8 mouse cellular contexts compared by ENCODE assay signal in genomic region chr9:31131205-31131968, GRCm38 (mm10). TPM values are rescaled to one million over a fixed set of nuclear protein-coding genes. Genes with fewer than 3 reads are reported as not detected.
DNase-seq lines count a peak whose midpoint lies in the region; ATAC-seq lines count a peak whose summit lies in the region.

St14 (minus strand) TSS chr9:31131853.

- intact Hi-C loops in heart, postnatal 36 days (cut with DNase I), result no loop called here

- no peaks in the 10 kb centered on the region for H3K9me3 ChIP-seq in heart, embryonic 10.5 days
- H3K9me3 ChIP-seq in embryonic facial prominence, embryonic 10.5 days, result no peaks in the 10 kb centered on the region
- H3K9me3 ChIP-seq in intestine, embryonic 14.5 days (ENCODE audit: control insufficient read depth, low read length), result no peaks in the 10 kb centered on the region
- H3K9me3 ChIP-seq in liver, embryonic 15.5 days (replicated peaks), result no peaks in the 10 kb centered on the region
- H3K9me3 ChIP-seq in neural tube, embryonic 12.5 days, result no peaks in the 10 kb centered on the region

- no peak for DNase-seq in heart, embryonic 10.5 days (ENCODE audit: low spot score)
- no peak for DNase-seq in heart, postnatal 36 days
- peak; percentile 72 for DNase-seq in embryonic facial prominence, embryonic 10.5 days (ENCODE audit: low spot score)
- peak; percentile 81 for DNase-seq in intestine, embryonic 14.5 days (ENCODE audit: low spot score)
- peak; percentile 89 for DNase-seq in urinary bladder, postnatal 14 days (ENCODE audit: low spot score)
- no peak for DNase-seq in right cerebral cortex, postnatal 14 days

- under 1% methylated on average over 74 of the region's 74 CpGs for WGBS in heart, embryonic 10.5 days
- WGBS in embryonic facial prominence, embryonic 10.5 days, result under 1% methylated on average over 74 of the region's 74 CpGs
- under 1% methylated on average over 72 of the region's 74 CpGs for WGBS in intestine, embryonic 14.5 days
- WGBS in liver, embryonic 15.5 days (ENCODE audit: insufficient replicate concordance), result under 1% methylated on average over 74 of the region's 74 CpGs
- WGBS in neural tube, embryonic 12.5 days, result under 1% methylated on average over 68 of the region's 74 CpGs

- peak within 1 kb of the TSS; percentile 68 for H3K4me3 ChIP-seq in heart, embryonic 10.5 days
- peak within 1 kb of the TSS; percentile 59 for H3K4me3 ChIP-seq in embryonic facial prominence, embryonic 10.5 days
- H3K4me3 ChIP-seq in intestine, embryonic 14.5 days (ENCODE audit: low read depth, low read length), result peak within 1 kb of the TSS; percentile 52
- H3K4me3 ChIP-seq in liver, embryonic 15.5 days (replicated peaks), result peak within 1 kb of the TSS; percentile 47
- H3K4me3 ChIP-seq in neural tube, embryonic 12.5 days, result peak within 1 kb of the TSS; percentile 39

- H3K27me3 ChIP-seq in heart, embryonic 10.5 days (ENCODE audit: insufficient read depth, poor library complexity, severe bottlenecking), result peaks cover 90% of the 10 kb centered on the region
- H3K27me3 ChIP-seq in embryonic facial prominence, embryonic 10.5 days (replicated peaks; ENCODE audit: low read depth, poor library complexity, severe bottlenecking), result peaks cover 79% of the 10 kb centered on the region
- H3K27me3 ChIP-seq in intestine, embryonic 14.5 days (replicated peaks; ENCODE audit: control insufficient read depth, insufficient read depth, low read length), result peaks cover 56% of the 10 kb centered on the region
- H3K27me3 ChIP-seq in liver, embryonic 15.5 days, result peaks cover 92% of the 10 kb centered on the region
- H3K27me3 ChIP-seq in neural tube, embryonic 12.5 days (replicated peaks), result peaks cover 60% of the 10 kb centered on the region

- H3K4me1 ChIP-seq in heart, embryonic 10.5 days, result peaks cover 22% of the 10 kb centered on the region
- peaks cover 20% of the 10 kb centered on the region for H3K4me1 ChIP-seq in embryonic facial prominence, embryonic 10.5 days
- H3K4me1 ChIP-seq in intestine, embryonic 14.5 days (replicated peaks; ENCODE audit: control insufficient read depth, insufficient read depth, low read length), result 0 out of 2 replicates have a peak, but pooled peaks cover 6% of the 10 kb centered on the region
- H3K4me1 ChIP-seq in liver, embryonic 15.5 days (replicated peaks), result peaks cover 18% of the 10 kb centered on the region
- peaks cover 15% of the 10 kb centered on the region for H3K4me1 ChIP-seq in neural tube, embryonic 12.5 days

- H3K9ac ChIP-seq in intestine, embryonic 14.5 days (ENCODE audit: low read length), result peak within 1 kb of the TSS; percentile 66
- no peak within 1 kb of the TSS for H3K9ac ChIP-seq in liver, embryonic 15.5 days
- H3K9ac ChIP-seq in neural tube, embryonic 12.5 days, result peak within 1 kb of the TSS; percentile 19; the same call in 1 of the 2 replicates

- H3K36me3 ChIP-seq in heart, embryonic 10.5 days, result no peaks in the 10 kb centered on the region
- no peaks in the 10 kb centered on the region for H3K36me3 ChIP-seq in embryonic facial prominence, embryonic 10.5 days (replicated peaks)
- H3K36me3 ChIP-seq in intestine, embryonic 14.5 days (ENCODE audit: control insufficient read depth, insufficient read depth, low read length), result no peaks in the 10 kb centered on the region
- no peaks in the 10 kb centered on the region for H3K36me3 ChIP-seq in liver, embryonic 15.5 days (replicated peaks)
- H3K36me3 ChIP-seq in neural tube, embryonic 12.5 days, result no peaks in the 10 kb centered on the region

- peak within 1 kb of the TSS; percentile 86 for H3K4me2 ChIP-seq in intestine, embryonic 14.5 days (ENCODE audit: low read length)
- H3K4me2 ChIP-seq in liver, embryonic 15.5 days, result peak within 1 kb of the TSS; percentile 72
- peak within 1 kb of the TSS; percentile 90 for H3K4me2 ChIP-seq in neural tube, embryonic 12.5 days (replicated peaks)

- ATAC-seq in intestine, embryonic 14.5 days (replicated peaks; ENCODE audit: low FRiP score, low TSS enrichment, low read depth), result peak; percentile 86
- ATAC-seq in liver, embryonic 15.5 days (ENCODE audit: insufficient read depth), result no peak
- ATAC-seq in neural tube, embryonic 12.5 days (ENCODE audit: low FRiP score, low read depth), result peak; percentile 42; the same call in 1 of the 2 replicates

- peak within 1 kb of the TSS; percentile 60 for H3K27ac ChIP-seq in heart, embryonic 10.5 days
- H3K27ac ChIP-seq in embryonic facial prominence, embryonic 10.5 days (replicated peaks), result peak within 1 kb of the TSS; percentile 75
- no peak within 1 kb of the TSS for H3K27ac ChIP-seq in intestine, embryonic 14.5 days (ENCODE audit: low read depth)
- no peak within 1 kb of the TSS for H3K27ac ChIP-seq in liver, embryonic 15.5 days (replicated peaks)
- no peak within 1 kb of the TSS for H3K27ac ChIP-seq in neural tube, embryonic 12.5 days

RNA-seq across cellular contexts. Expression of gene St14, which starts in this region (rescaled TPM):
- 2.3 and 5.9 TPM in 2 replicates for polyA plus RNA-seq in heart, embryonic 10.5 days (2016; fragmentation: Nextera tagmentation; extraction: Ambion mirVana)
- under 1 TPM; 0.38 to 0.61 TPM for total RNA-seq in heart, postnatal 36 days (2021)
- polyA plus RNA-seq in embryonic facial prominence, embryonic 10.5 days (2016; fragmentation: Nextera tagmentation; extraction: Ambion mirVana), result 15.8 and 17.2 TPM in 2 replicates
- polyA plus RNA-seq in intestine, embryonic 14.5 days (2014; fragmentation: Nextera tagmentation; extraction: Ambion mirVana), result 55.7 and 60.8 TPM in 2 replicates
- polyA plus RNA-seq in liver, embryonic 15.5 days (2015; fragmentation: Nextera tagmentation; extraction: Ambion mirVana), result 0.46 and 0.55 TPM in 2 replicates
- polyA plus RNA-seq in neural tube, embryonic 12.5 days (2016; fragmentation: Nextera tagmentation; extraction: Ambion mirVana), result 1.3 and 1.4 TPM in 2 replicates

Comparison
In these comparisons a context has a peak if more than half of its experiments do, and no peak if none do; other contexts are left out.
1. DNase-seq: peak in embryonic facial prominence, embryonic 10.5 days (single experiment), intestine, embryonic 14.5 days (single experiment) and urinary bladder, postnatal 14 days (single experiment); none in heart, embryonic 10.5 days (single experiment), heart, postnatal 36 days (0 of 2) and right cerebral cortex, postnatal 14 days (single experiment).
2. H3K27ac ChIP-seq: peak in heart, embryonic 10.5 days (single experiment) and embryonic facial prominence, embryonic 10.5 days (single experiment); none in intestine, embryonic 14.5 days (single experiment), liver, embryonic 15.5 days (single experiment) and neural tube, embryonic 12.5 days (single experiment).
3. Peak in every context shown above with its lines, with median percentiles within 50 percentile points of each other: H3K4me3 ChIP-seq and H3K4me2 ChIP-seq.